Mouse (Mus musculus): Measurements from ENCODE around the gene Lrfn1.

DNA sequence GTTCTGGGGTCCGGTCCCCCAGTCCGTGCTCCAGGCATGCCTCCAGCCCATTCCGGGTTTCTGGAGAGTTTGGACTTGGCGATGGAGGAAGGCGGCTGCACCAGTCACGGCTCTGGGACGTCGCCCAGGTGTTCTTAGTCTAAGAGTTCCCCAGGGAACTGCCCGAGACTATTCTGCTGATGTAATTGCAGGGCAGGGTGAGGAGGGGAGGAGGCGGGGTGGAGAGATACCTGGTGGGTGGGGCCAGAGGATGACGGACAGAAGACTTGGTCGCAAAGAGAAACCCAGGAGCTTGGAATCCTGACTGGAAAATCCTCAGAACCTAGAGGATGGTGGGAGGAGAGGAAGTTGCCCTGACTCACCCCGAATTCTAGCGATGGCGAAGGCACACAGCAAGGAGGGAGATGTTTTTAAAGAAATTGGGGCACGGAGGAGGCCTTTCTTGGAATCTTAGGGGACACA, 36.3 kb downstream of the Lrfn1 start:
- TF ChIP-seq CTCF (IDR thresholded peaks at IDR 0.05; ENCODE audit: low read depth, low read length) (no peak), TAL1 (conservative IDR thresholded peaks at IDR 0.05; ENCODE audit: low read depth, low read length) (no peak), POLR2AphosphoS5 (IDR thresholded peaks at IDR 0.05; ENCODE audit: insufficient replicate concordance, low read depth, low read length) (no peak)
